Mouse (Mus musculus): ENCODE measurements around the gene Cdc7. TPM values are rescaled to one million over a fixed set of nuclear protein-coding genes. Genes with fewer than 3 reads are reported as not detected.

The Cdc7 gene
- polyA plus RNA-seq, 1 experiment from 2014 or later: 48.6 TPM

DNA sequence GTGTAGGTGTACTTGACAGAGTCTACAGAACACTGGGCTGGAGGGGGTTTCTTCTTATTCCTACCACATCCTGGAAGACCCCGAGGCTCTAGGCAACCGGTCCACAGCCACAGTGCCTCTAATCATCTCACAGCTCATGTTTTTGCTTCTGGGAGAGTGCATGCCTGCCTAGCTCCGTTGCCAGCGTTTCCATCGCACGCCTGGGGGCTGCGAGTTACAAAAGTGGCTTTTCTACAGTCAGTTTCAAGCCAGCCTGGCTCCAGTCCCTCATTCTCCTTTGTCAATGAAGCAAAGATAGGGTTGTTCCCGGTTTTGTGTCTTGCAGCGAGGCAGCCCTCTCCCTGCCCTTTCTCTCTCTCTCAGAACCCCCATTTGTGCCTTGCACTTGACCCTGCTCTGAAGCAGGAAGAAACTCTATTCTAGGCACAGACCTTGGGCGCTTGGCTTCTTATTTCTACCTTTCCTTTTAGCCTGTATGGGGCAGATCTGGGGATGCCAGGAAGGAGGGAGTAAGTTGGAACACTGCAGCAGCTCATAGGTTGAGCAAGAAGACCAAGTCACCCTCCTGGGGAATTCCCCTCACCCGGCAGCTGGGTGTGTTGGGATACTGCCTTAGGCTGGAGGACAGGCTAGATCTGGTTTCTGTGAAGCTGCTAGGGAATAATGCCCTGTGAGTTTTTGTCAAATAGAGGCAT is 37.4 kb downstream of the Cdc7 start:
- H3K27ac ChIP-seq (ENCODE audit: low read depth, low read length): peak overlapping the region; percentile 24; the same call in 1 of the 2 replicates
- no peak overlapping the region for H3K4me2 ChIP-seq (replicated peaks; ENCODE audit: low read depth, low read length)
- whole genome bisulfite sequencing: 58% methylated on average over 11 of the region's 11 CpGs
- H3K27me3 ChIP-seq (ENCODE audit: control insufficient read depth, insufficient read depth, low read length): no peaks in the 10 kb centered on the region
- no peaks in the 10 kb centered on the region for H3K36me3 ChIP-seq (ENCODE audit: control insufficient read depth, insufficient read depth, low read length)
- ATAC-seq (ENCODE audit: low FRiP score, low TSS enrichment): no peak; the same call in 1 of the 2 replicates
- H3K4me3 ChIP-seq (ENCODE audit: low read length): no peak overlapping the region
- peaks cover 6% of the 10 kb centered on the region for H3K9me3 ChIP-seq (ENCODE audit: control insufficient read depth, low read length)
- peaks cover 9% of the 10 kb centered on the region for H3K4me1 ChIP-seq (ENCODE audit: control insufficient read depth, insufficient read depth, low read length)
- H3K9ac ChIP-seq (ENCODE audit: low read depth, low read length): no peak overlapping the region

DNA sequence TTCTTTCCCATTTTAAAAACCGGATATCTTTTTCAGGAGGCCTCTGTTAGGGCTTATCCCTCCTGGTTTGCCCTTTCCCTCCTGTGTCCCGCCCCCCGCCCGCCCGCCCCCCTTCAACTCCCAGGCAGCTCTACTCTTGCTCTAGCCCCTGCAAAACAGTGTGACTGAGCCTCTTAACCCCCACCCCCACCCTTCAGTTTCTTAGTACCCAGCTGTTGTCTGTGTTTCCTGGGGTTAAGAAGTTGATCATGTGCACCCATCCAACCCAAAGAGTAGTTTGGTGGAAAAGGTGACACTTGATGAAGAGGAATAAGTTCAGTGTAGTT is 37.9 kb downstream of the Cdc7 start:
- H3K4me1 ChIP-seq (ENCODE audit: control insufficient read depth, insufficient read depth, low read length): peaks cover 9% of the 10 kb centered on the region
- no peak overlapping the region for H3K4me2 ChIP-seq (replicated peaks; ENCODE audit: low read depth, low read length)
- no peak overlapping the region for H3K4me3 ChIP-seq (ENCODE audit: low read length)
- no peaks in the 10 kb centered on the region for H3K27me3 ChIP-seq (ENCODE audit: control insufficient read depth, insufficient read depth, low read length)
- peaks cover 6% of the 10 kb centered on the region for H3K9me3 ChIP-seq (ENCODE audit: control insufficient read depth, low read length)
- ATAC-seq (ENCODE audit: low FRiP score, low TSS enrichment): peak; percentile 75
- H3K27ac ChIP-seq (ENCODE audit: low read depth, low read length): no peak overlapping the region
- no peak overlapping the region for H3K9ac ChIP-seq (ENCODE audit: low read depth, low read length)
- WGBS: 39% methylated on average over 5 of the region's 5 CpGs
- no peaks in the 10 kb centered on the region for H3K36me3 ChIP-seq (ENCODE audit: control insufficient read depth, insufficient read depth, low read length)

DNA sequence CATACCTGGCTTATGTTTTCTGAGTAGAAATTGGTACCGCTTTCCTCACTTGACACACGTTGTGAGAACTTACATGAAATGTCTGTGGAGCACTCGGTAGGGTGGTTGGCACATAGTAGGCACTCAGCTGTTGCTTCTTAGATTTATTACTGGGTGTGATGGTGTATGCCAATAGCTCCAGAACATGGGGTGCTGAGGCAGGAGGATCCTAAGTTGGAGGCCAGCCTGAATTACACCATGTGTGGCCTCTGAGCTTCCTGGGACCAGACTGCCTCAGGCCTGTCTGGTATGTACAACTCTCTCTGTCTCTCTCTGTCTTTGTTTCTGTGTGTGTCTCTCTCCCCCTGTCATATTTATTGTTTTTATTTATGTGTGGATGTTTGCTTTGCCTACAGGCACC is 45.6 kb downstream of the Cdc7 start:
- H3K4me2 ChIP-seq (replicated peaks; ENCODE audit: low read depth, low read length): no peak overlapping the region
- no peak for ATAC-seq (ENCODE audit: low FRiP score, low TSS enrichment)
- H3K9me3 ChIP-seq (ENCODE audit: control insufficient read depth, low read length): peaks cover 6% of the 10 kb centered on the region
- no peak overlapping the region for H3K4me3 ChIP-seq (ENCODE audit: low read length)
- H3K36me3 ChIP-seq (ENCODE audit: control insufficient read depth, insufficient read depth, low read length): no peaks in the 10 kb centered on the region
- H3K4me1 ChIP-seq (ENCODE audit: control insufficient read depth, insufficient read depth, low read length): peaks cover 7% of the 10 kb centered on the region
- no peak overlapping the region for H3K9ac ChIP-seq (ENCODE audit: low read depth, low read length)
- no peak overlapping the region for H3K27ac ChIP-seq (ENCODE audit: low read depth, low read length)
- 98% methylated on average over 3 of the region's 3 CpGs for WGBS
- no peaks in the 10 kb centered on the region for H3K27me3 ChIP-seq (ENCODE audit: control insufficient read depth, insufficient read depth, low read length)

DNA sequence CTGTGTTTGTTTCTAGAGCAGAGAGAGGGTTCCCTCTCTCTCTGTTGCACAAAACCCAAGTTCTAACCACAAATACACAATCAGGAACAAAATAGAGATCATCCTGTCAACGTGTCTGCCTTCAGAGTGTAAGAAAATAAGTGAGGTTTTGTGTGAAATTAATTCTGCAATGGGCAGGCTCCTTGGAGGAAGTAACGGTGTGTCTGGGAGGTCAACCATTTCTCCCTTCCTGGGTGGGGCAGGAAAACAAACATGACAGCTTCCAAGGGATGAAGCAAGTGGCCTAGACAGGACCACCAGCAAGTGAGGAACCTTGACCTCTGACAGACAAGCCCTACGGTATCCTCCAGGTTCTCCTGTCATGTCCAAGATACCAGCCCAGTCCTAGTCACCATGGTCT is 46.2 kb downstream of the Cdc7 start:
- H3K4me3 ChIP-seq (ENCODE audit: low read length): no peak overlapping the region
- no peaks in the 10 kb centered on the region for H3K27me3 ChIP-seq (ENCODE audit: control insufficient read depth, insufficient read depth, low read length)
- no peaks in the 10 kb centered on the region for H3K36me3 ChIP-seq (ENCODE audit: control insufficient read depth, insufficient read depth, low read length)
- WGBS: 68% methylated on average over 3 of the region's 3 CpGs
- H3K9me3 ChIP-seq (ENCODE audit: control insufficient read depth, low read length): peaks cover 6% of the 10 kb centered on the region
- H3K4me2 ChIP-seq (replicated peaks; ENCODE audit: low read depth, low read length): no peak overlapping the region
- H3K4me1 ChIP-seq (ENCODE audit: control insufficient read depth, insufficient read depth, low read length): peaks cover 13% of the 10 kb centered on the region
- ATAC-seq (ENCODE audit: low FRiP score, low TSS enrichment): no peak
- H3K9ac ChIP-seq (ENCODE audit: low read depth, low read length): no peak overlapping the region
- H3K27ac ChIP-seq (ENCODE audit: low read depth, low read length): no peak overlapping the region

DNA sequence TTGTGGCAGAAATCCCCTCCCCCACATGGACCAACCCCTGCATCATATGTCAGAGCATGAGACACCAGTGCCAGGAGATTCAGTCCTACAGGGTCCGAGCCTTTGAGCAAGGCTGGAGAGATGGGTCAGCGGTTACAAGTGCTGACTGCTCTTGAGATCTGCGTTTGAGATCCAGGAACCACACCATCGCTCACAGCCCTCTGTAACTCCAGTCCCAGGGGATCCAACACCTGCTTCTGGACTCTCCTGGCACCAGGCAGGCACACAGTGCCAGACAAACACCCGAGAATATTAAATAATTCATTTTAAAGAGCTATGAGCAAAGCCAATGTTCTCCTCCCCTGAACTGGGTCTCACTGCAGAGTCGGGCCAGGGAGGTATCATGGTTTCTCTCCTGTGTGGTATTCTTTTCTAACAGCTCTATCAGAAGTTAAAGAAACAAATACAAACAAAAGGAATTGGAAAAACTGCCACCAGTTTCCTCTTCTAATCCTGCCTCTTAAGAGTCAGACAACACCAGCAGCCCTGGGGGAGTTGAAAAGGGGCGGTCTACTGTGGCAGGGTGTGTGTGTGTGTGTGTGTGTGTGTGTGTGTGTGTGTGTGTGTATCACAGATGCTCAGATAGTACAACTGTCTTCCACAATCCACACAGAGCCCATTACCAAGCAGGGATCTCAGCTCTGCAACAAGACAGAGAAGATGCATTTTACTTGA is 47.4 kb downstream of the Cdc7 start:
- no peak; the same call in 1 of the 2 replicates for ATAC-seq (ENCODE audit: low FRiP score, low TSS enrichment)
- WGBS: 64% methylated on average over 7 of the region's 7 CpGs
- Histone ChIP-seq H3K9me3 (ENCODE audit: control insufficient read depth, low read length) (no peaks in the 10 kb centered on the region), H3K4me3 (ENCODE audit: low read length) (no peak overlapping the region), H3K27ac (ENCODE audit: low read depth, low read length) (no peak overlapping the region), H3K4me1 (ENCODE audit: control insufficient read depth, insufficient read depth, low read length) (peaks cover 19% of the 10 kb centered on the region), H3K27me3 (ENCODE audit: control insufficient read depth, insufficient read depth, low read length) (no peaks in the 10 kb centered on the region), H3K36me3 (ENCODE audit: control insufficient read depth, insufficient read depth, low read length) (no peaks in the 10 kb centered on the region), H3K9ac (ENCODE audit: low read depth, low read length) (no peak overlapping the region), H3K4me2 (replicated peaks; ENCODE audit: low read depth, low read length) (no peak overlapping the region)

DNA sequence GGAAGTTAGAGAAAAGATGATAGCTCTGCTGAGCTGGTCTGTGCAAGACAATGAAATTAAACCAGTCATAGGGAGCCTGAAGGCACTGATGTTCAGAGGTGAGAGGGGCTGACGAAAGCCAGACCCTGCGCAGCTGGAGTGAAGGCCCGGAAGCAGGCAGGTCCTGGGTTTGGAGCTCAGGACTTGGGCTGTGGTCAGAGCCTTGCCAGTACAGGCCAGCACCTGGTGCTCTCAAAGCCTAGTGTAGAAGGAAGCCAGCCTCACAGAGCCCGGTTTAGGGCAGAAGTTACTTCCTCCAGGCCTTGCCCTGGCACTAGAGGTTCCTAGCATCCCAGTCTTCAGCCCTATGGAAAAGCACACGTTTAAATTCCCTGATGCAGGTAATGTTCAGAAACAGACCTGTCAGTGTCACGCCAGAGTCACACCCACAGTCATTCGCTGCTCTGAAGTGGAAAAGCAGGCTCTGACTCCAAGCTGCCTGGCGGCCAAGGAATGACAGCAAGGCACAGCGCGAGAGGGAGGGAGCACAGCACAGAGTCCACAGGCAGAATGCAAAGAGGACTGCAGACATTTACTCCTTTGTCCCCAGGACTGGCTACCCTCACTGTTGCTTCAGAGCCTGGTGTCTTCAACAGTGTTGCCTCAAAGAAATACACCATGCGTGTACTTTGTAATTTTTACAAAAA is 48.1 kb downstream of the Cdc7 start:
- H3K27me3 ChIP-seq (ENCODE audit: control insufficient read depth, insufficient read depth, low read length): no peaks in the 10 kb centered on the region
- H3K4me3 ChIP-seq (ENCODE audit: low read length): no peak overlapping the region
- no peak overlapping the region for H3K4me2 ChIP-seq (replicated peaks; ENCODE audit: low read depth, low read length)
- ATAC-seq (ENCODE audit: low FRiP score, low TSS enrichment): peak; percentile 33; the same call in 1 of the 2 replicates
- H3K27ac ChIP-seq (ENCODE audit: low read depth, low read length): no peak overlapping the region; the same call in 1 of the 2 replicates
- no peak overlapping the region for H3K9ac ChIP-seq (ENCODE audit: low read depth, low read length)
- H3K4me1 ChIP-seq (ENCODE audit: control insufficient read depth, insufficient read depth, low read length): peaks cover 19% of the 10 kb centered on the region
- no peaks in the 10 kb centered on the region for H3K9me3 ChIP-seq (ENCODE audit: control insufficient read depth, low read length)
- no peaks in the 10 kb centered on the region for H3K36me3 ChIP-seq (ENCODE audit: control insufficient read depth, insufficient read depth, low read length)
- 47% methylated on average over 11 of the region's 11 CpGs for WGBS

DNA sequence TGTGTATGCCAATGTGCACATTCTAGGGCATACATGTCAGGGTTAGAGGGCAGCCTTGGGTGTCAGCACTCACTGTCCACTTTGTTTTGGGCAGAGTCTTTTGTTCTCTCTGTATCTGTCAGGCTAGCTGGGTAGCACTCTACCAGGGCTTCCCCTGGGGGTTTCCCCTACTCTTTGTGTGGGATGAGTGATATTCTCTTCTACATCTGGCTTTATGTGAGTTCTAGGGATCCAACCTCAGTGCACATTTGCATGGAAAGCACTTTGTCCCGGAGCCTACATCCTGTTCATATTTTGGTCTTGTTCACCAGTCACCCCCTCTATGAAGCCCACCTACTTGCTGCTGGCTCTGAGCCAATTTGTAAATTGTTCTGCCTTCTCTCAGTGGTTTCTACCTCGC is 49.3 kb downstream of the Cdc7 start:
- 65% methylated on average over 2 of the region's 2 CpGs for WGBS
- Histone ChIP-seq H3K36me3 (ENCODE audit: control insufficient read depth, insufficient read depth, low read length) (no peaks in the 10 kb centered on the region), H3K4me3 (ENCODE audit: low read length) (no peak overlapping the region), H3K27ac (ENCODE audit: low read depth, low read length) (no peak overlapping the region), H3K9ac (ENCODE audit: low read depth, low read length) (no peak overlapping the region), H3K9me3 (ENCODE audit: control insufficient read depth, low read length) (no peaks in the 10 kb centered on the region), H3K4me1 (ENCODE audit: control insufficient read depth, insufficient read depth, low read length) (peaks cover 19% of the 10 kb centered on the region), H3K4me2 (replicated peaks; ENCODE audit: low read depth, low read length) (no peak overlapping the region), H3K27me3 (ENCODE audit: control insufficient read depth, insufficient read depth, low read length) (no peaks in the 10 kb centered on the region)
- ATAC-seq (ENCODE audit: low FRiP score, low TSS enrichment): no peak

DNA sequence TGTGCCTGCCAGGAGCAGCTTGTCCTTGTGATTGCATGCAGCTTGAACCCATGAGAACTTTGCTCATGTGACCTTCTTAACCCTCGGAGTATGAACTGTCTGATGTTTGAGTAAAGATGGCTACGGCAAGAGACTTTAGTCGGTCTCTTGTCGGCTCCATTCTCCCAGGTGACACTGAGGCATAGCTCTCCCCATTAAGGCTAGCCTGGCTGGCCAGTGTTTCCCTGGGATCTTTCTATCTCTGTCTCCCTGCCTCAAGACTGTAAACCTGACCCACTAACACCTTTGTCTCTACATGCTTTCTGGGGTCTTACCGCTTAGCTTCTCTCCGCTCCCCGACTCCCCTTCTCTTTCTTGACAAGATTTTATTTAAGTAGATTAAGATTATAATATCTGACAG is 50.0 kb downstream of the Cdc7 start:
- Histone ChIP-seq H3K27me3 (ENCODE audit: control insufficient read depth, insufficient read depth, low read length) (no peaks in the 10 kb centered on the region), H3K27ac (ENCODE audit: low read depth, low read length) (peak overlapping the region; percentile 59; the same call in 1 of the 2 replicates), H3K9me3 (ENCODE audit: control insufficient read depth, low read length) (no peaks in the 10 kb centered on the region), H3K4me2 (replicated peaks; ENCODE audit: low read depth, low read length) (no peak overlapping the region), H3K4me1 (ENCODE audit: control insufficient read depth, insufficient read depth, low read length) (peaks cover 19% of the 10 kb centered on the region), H3K36me3 (ENCODE audit: control insufficient read depth, insufficient read depth, low read length) (no peaks in the 10 kb centered on the region), H3K4me3 (ENCODE audit: low read length) (no peak overlapping the region), H3K9ac (ENCODE audit: low read depth, low read length) (no peak overlapping the region)
- 91% methylated on average over 7 of the region's 7 CpGs for WGBS
- no peak for ATAC-seq (ENCODE audit: low FRiP score, low TSS enrichment)

- peak; percentile 26; the same call in 1 of the 2 replicates for ATAC-seq (ENCODE audit: low FRiP score, low TSS enrichment)
- no peak overlapping the region; the same call in 1 of the 2 replicates for H3K4me2 ChIP-seq (replicated peaks; ENCODE audit: low read depth, low read length)
Measured at GRCm38 (mm10) chr5:107015046-107015421, 50.9 kb downstream of the Cdc7 start.

More at GRCm38 (mm10) chr5:107015046-107015421, 50.9 kb downstream of the Cdc7 start:
- Histone ChIP-seq H3K36me3 (ENCODE audit: control insufficient read depth, insufficient read depth, low read length) (no peaks in the 10 kb centered on the region), H3K4me3 (ENCODE audit: low read length) (no peak overlapping the region), H3K9me3 (ENCODE audit: control insufficient read depth, low read length) (no peaks in the 10 kb centered on the region), H3K27me3 (ENCODE audit: control insufficient read depth, insufficient read depth, low read length) (no peaks in the 10 kb centered on the region), H3K27ac (ENCODE audit: low read depth, low read length) (peak overlapping the region; percentile 59; the same call in 1 of the 2 replicates), H3K4me1 (ENCODE audit: control insufficient read depth, insufficient read depth, low read length) (peaks cover 19% of the 10 kb centered on the region), H3K9ac (ENCODE audit: low read depth, low read length) (peak overlapping the region; percentile 23; the same call in 1 of the 2 replicates)
- WGBS: 45% methylated on average over 2 of the region's 2 CpGs
